Mouse (Mus musculus) embryonic facial prominence, embryonic 11.5 days (tissue): ENCODE results near the gene Tbc1d12. TPM values are rescaled to one million over a fixed set of nuclear protein-coding genes. Genes with fewer than 3 reads are reported as not detected.
"Not testable (repeated sequence)": the region's sequence is repeated elsewhere in the genome, so short reads cannot be mapped to it uniquely, and the experiment has no call there.

Experiments
- ATAC-seq: fragments of 200-750 bp; cut with Nextera tagmentation; replicated peaks from 2 replicates; pipeline ENCODE4 v1.8.0; 2017; ENCODE audit warnings: low read depth; ENCODE audit not compliant: insufficient number of reproducible peaks, low FRiP score, low TSS enrichment
- DNase-seq: peaks from one replicate; pipeline ENCODE4 v3.0.0-alpha.2; 2015; ENCODE audit warnings: low spot score
- H3K27ac ChIP-seq: fragments of 300-500 bp; sonication (generic); replicated peaks from 2 replicates; pipeline ENCODE4 v1.5.1; 2014; ENCODE audit warnings: mild to moderate bottlenecking, low read depth, low read length, control low read depth
- H3K27me3 ChIP-seq: fragments of 300-500 bp; sonication (generic); 2 replicates; pipeline ENCODE4 v1.6.1; 2014; ENCODE audit warnings: mild to moderate bottlenecking, low read length, moderate library complexity, mixed read lengths; ENCODE audit not compliant: control insufficient read depth, insufficient read depth
- H3K36me3 ChIP-seq: fragments of 300-500 bp; sonication (generic); replicated peaks from 2 replicates; pipeline ENCODE4 v1.6.1; 2014; ENCODE audit warnings: low read depth, mild to moderate bottlenecking, low read length, moderate library complexity, mixed read lengths; ENCODE audit not compliant: control insufficient read depth, insufficient read depth
- H3K4me1 ChIP-seq: fragments of 300-500 bp; sonication (generic); 2 replicates; pipeline ENCODE4 v1.6.1; 2014; ENCODE audit warnings: low read length, mixed read lengths; ENCODE audit not compliant: control insufficient read depth, insufficient read depth
- H3K4me2 ChIP-seq: fragments of 300-500 bp; sonication (generic); 2 replicates; pipeline ENCODE4 v1.6.1; 2014; ENCODE audit warnings: low read depth, mild to moderate bottlenecking, control low read depth, low read length, moderate library complexity
- H3K4me3 ChIP-seq: fragments of 300-500 bp; sonication (generic); 2 replicates; pipeline ENCODE4 v1.5.1; 2014; ENCODE audit warnings: low read depth, low read length, control low read depth
- H3K9ac ChIP-seq: fragments of 300-500 bp; sonication (generic); replicated peaks from 2 replicates; pipeline ENCODE4 v1.6.1; 2014; ENCODE audit warnings: mild to moderate bottlenecking, control low read depth, low read length
- H3K9me3 ChIP-seq: fragments of 300-500 bp; sonication (generic); replicated peaks from 2 replicates; pipeline ENCODE4 v1.6.1; 2016; ENCODE audit warnings: mild to moderate bottlenecking, low read length, inconsistent platforms, mixed read lengths; ENCODE audit not compliant: control insufficient read depth
- WGBS: fragments of 180-500 bp; shearing (Covaris S2); extraction: QIAGEN DNeasy Blood & Tissue Kit; methylation state at CpG from one replicate; pipeline ENCODE4 v1.1.7; 2014; 5-methylcytosine and 5-hydroxymethylcytosine counted together
- polyA plus RNA-seq: library from polyadenylated mRNA; unstranded; fragments of >200 nt; fragmentation: Nextera tagmentation; extraction: Ambion mirVana; gene quantifications from 2 replicates; pipeline ENCODE4 v1.2.1, GENCODE M21; 2014

Tbc1d12 gene
- polyA plus RNA-seq, 1 experiment from 2014 or later, result 3.3 TPM

- H3K27me3 ChIP-seq, result no peaks in the 10 kb centered on the region
- no peak overlapping the region for H3K9ac ChIP-seq
- H3K9me3 ChIP-seq, result no peaks in the 10 kb centered on the region
- ATAC-seq (no peak), DNase-seq (no peak)
- no peak overlapping the region for H3K4me2 ChIP-seq
- H3K4me3 ChIP-seq, result no peak overlapping the region
- H3K27ac ChIP-seq, result no peak overlapping the region
- H3K36me3 ChIP-seq, result no peaks in the 10 kb centered on the region
- 90% methylated on average over 6 of the region's 6 CpGs for WGBS
- H3K4me1 ChIP-seq, result no peaks in the 10 kb centered on the region
Measured at GRCm38 (mm10) chr19:38862523-38862922, 26.1 kb downstream of the Tbc1d12 start.

- WGBS, result 85% methylated on average over 3 of the region's 8 CpGs
- ATAC-seq, result not testable (repeated sequence)
Measured at GRCm38 (mm10) chr19:38874825-38875224, 38.4 kb downstream of the Tbc1d12 start.

GRCm38 (mm10) chr19:38880300-38880699, 43.9 kb downstream of the Tbc1d12 start:
- Histone ChIP-seq H3K27ac (no peak overlapping the region), H3K4me2 (no peak overlapping the region), H3K36me3 (no peaks in the 10 kb centered on the region), H3K4me3 (no peak overlapping the region), H3K9ac (no peak overlapping the region), H3K4me1 (no peaks in the 10 kb centered on the region), H3K9me3 (no peaks in the 10 kb centered on the region), H3K27me3 (no peaks in the 10 kb centered on the region)
- DNase-seq, result no peak
- ATAC-seq, result no peak

More at GRCm38 (mm10) chr19:38874825-38875224, 38.4 kb downstream of the Tbc1d12 start:
- not testable (repeated sequence) for H3K27ac ChIP-seq, H3K4me1 ChIP-seq, H3K27me3 ChIP-seq, H3K4me3 ChIP-seq, H3K9ac ChIP-seq, DNase-seq, H3K4me2 ChIP-seq, H3K9me3 ChIP-seq, H3K36me3 ChIP-seq

- Histone ChIP-seq H3K4me3 (no peak overlapping the region), H3K9me3 (no peaks in the 10 kb centered on the region), H3K4me1 (no peaks in the 10 kb centered on the region), H3K27ac (no peak overlapping the region), H3K4me2 (no peak overlapping the region), H3K27me3 (no peaks in the 10 kb centered on the region), H3K9ac (no peak overlapping the region), H3K36me3 (no peaks in the 10 kb centered on the region)
- peak; percentile 2 for DNase-seq
- ATAC-seq, result no peak
- 81% methylated on average over 12 of the region's 12 CpGs for WGBS
Measured at GRCm38 (mm10) chr19:38901146-38902135, 65.1 kb downstream of the Tbc1d12 start.

- Histone ChIP-seq H3K4me2 (no peak overlapping the region), H3K4me3 (no peak overlapping the region), H3K27ac (no peak overlapping the region), H3K27me3 (no peaks in the 10 kb centered on the region), H3K36me3 (no peaks in the 10 kb centered on the region), H3K9ac (no peak overlapping the region), H3K9me3 (no peaks in the 10 kb centered on the region), H3K4me1 (no peaks in the 10 kb centered on the region)
- WGBS, result 91% methylated on average over 5 of the region's 5 CpGs
- DNase-seq (no peak), ATAC-seq (no peak)
Measured at GRCm38 (mm10) chr19:38902501-38902900, 66.1 kb downstream of the Tbc1d12 start.

- ATAC-seq, result no peak
- H3K4me1 ChIP-seq, result no peaks in the 10 kb centered on the region
- 93% methylated on average over 9 of the region's 9 CpGs for WGBS
- H3K27me3 ChIP-seq, result no peaks in the 10 kb centered on the region
- H3K4me3 ChIP-seq, result no peak overlapping the region
- DNase-seq, result no peak
- no peak overlapping the region for H3K27ac ChIP-seq
- H3K9me3 ChIP-seq, result no peaks in the 10 kb centered on the region
- no peaks in the 10 kb centered on the region for H3K36me3 ChIP-seq
- H3K9ac ChIP-seq, result no peak overlapping the region
- no peak overlapping the region for H3K4me2 ChIP-seq
Measured at GRCm38 (mm10) chr19:38913786-38914185, 77.4 kb downstream of the Tbc1d12 start.

- no peaks in the 10 kb centered on the region for H3K9me3 ChIP-seq
- H3K4me2 ChIP-seq, result no peak overlapping the region
- WGBS, result 90% methylated on average over 15 of the region's 15 CpGs
- no peaks in the 10 kb centered on the region for H3K27me3 ChIP-seq
- no peaks in the 10 kb centered on the region for H3K36me3 ChIP-seq
- no peak overlapping the region for H3K9ac ChIP-seq
- H3K4me3 ChIP-seq, result no peak overlapping the region
- DNase-seq, result no peak
- ATAC-seq, result no peak
- no peak overlapping the region for H3K27ac ChIP-seq
- H3K4me1 ChIP-seq, result no peaks in the 10 kb centered on the region
Measured at GRCm38 (mm10) chr19:38914926-38915325, 78.5 kb downstream of the Tbc1d12 start.

- H3K27me3 ChIP-seq, result no peaks in the 10 kb centered on the region
- H3K9me3 ChIP-seq, result no peaks in the 10 kb centered on the region
- no peaks in the 10 kb centered on the region for H3K4me1 ChIP-seq
- ATAC-seq (no peak), DNase-seq (peak; percentile 64)
- no peak overlapping the region for H3K4me2 ChIP-seq
- no peak overlapping the region for H3K4me3 ChIP-seq
- H3K9ac ChIP-seq, result no peak overlapping the region
- no peaks in the 10 kb centered on the region for H3K36me3 ChIP-seq
- WGBS, result 49% methylated on average over 3 of the region's 3 CpGs
- no peak overlapping the region for H3K27ac ChIP-seq
Measured at GRCm38 (mm10) chr19:38915677-38916076, 79.3 kb downstream of the Tbc1d12 start.
